Mouse (Mus musculus) stomach, embryonic 16.5 days (tissue): ENCODE results near the gene Stum. TPM values are rescaled to one million over a fixed set of nuclear protein-coding genes. Genes with fewer than 3 reads are reported as not detected.
A peak's percentile ranks its signal among the peaks of the same experiment; 100 is the strongest.

Source experiments
- ATAC-seq: fragments of 200-750 bp; cut with Nextera tagmentation; 2 replicates; pipeline ENCODE4 v1.8.0; 2017; ENCODE audit warnings: moderate number of reproducible peaks, moderate TSS enrichment; ENCODE audit not compliant: insufficient read depth, low FRiP score
- H3K27ac ChIP-seq: fragments of 300-500 bp; sonication (generic); 2 replicates; pipeline ENCODE4 v1.5.1; 2014; ENCODE audit warnings: low read length
- H3K27me3 ChIP-seq: fragments of 300-500 bp; sonication (generic); 2 replicates; pipeline ENCODE4 v1.6.1; 2014; ENCODE audit warnings: low read length, control low read depth, mixed read lengths; ENCODE audit not compliant: control insufficient read depth, insufficient read depth
- H3K36me3 ChIP-seq: fragments of 300-500 bp; sonication (generic); 2 replicates; pipeline ENCODE4 v1.6.1; 2014; ENCODE audit warnings: low read length; ENCODE audit not compliant: control insufficient read depth, insufficient read depth
- H3K4me1 ChIP-seq: fragments of 300-500 bp; sonication (generic); 2 replicates; pipeline ENCODE4 v1.6.1; 2014; ENCODE audit warnings: low read length, control low read depth, mixed read lengths; ENCODE audit not compliant: control insufficient read depth, insufficient read depth
- H3K4me2 ChIP-seq: fragments of 300-500 bp; sonication (generic); 2 replicates; pipeline ENCODE4 v1.6.1; 2014; ENCODE audit warnings: low read depth, low read length, mixed read lengths
- H3K4me3 ChIP-seq: fragments of 300-500 bp; sonication (generic); replicated peaks from 2 replicates; pipeline ENCODE4 v1.5.1; 2014; ENCODE audit warnings: mild to moderate bottlenecking, low read length
- H3K9ac ChIP-seq: fragments of 300-500 bp; sonication (generic); 2 replicates; pipeline ENCODE4 v1.6.1; 2014; ENCODE audit warnings: low read length
- H3K9me3 ChIP-seq: fragments of 300-500 bp; sonication (generic); replicated peaks from 2 replicates; pipeline ENCODE4 v1.6.1; 2016; ENCODE audit warnings: low read length, control low read depth; ENCODE audit not compliant: control insufficient read depth
- WGBS: fragments of 180-500 bp; shearing (Covaris S2); extraction: QIAGEN DNeasy Blood & Tissue Kit; methylation state at CpG from one replicate; pipeline ENCODE4 v1.1.7; 2014; 5-methylcytosine and 5-hydroxymethylcytosine counted together
- polyA plus RNA-seq: library from polyadenylated mRNA; unstranded; fragments of >200 nt; fragmentation: Nextera tagmentation; extraction: Ambion mirVana; gene quantifications from 2 replicates; pipeline ENCODE4 v1.2.1, GENCODE M21; 2015

The Stum gene
- polyA plus RNA-seq, 1 experiment from 2014 or later, result 1.5 TPM

DNA sequence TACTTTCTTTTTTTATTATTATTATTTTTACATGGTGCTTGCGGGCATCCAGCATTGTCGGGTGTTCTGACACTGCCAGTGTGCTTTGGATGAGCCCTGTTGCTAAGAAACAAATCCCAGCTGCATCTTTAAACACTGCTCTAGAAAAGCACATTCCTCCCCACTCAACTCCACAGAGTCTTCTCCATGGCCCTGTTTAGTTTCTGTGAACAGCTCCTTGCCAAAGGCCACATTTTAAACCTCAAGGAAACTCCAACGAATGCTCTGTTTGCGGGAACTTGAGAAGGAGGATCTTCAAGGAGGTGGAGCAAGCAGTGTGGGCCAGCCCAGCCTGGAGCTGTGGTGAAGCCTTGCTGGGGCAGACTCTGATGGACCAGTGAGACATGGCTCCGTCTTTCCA is 22.6 kb downstream of the Stum start:
- 38% methylated on average over 5 of the region's 5 CpGs for WGBS

DNA sequence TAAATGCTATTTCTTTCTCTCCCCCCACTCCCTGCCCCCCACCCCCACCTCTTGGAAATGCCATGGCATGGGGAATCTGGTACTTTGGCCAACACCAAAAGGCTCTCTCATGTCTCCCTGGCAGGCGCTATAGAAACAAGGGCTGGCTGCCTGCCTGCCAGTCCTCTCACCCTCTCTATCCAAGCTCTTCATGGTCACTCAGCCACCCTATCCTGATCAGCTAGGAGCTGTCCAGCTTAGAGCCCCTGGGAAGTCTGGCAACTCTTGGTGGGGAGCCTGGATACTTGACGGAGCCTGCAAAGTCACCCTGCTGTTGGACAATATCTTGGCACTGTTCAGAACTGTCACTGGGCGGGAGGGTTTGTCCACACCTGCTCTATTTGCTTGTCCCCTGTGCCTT is 24.6 kb downstream of the Stum start:
- H3K9me3 ChIP-seq, result no peaks in the 10 kb centered on the region
- no peak overlapping the region for H3K9ac ChIP-seq
- H3K4me1 ChIP-seq, result peaks cover 11% of the 10 kb centered on the region; the same call in 1 of the 2 replicates
- H3K4me3 ChIP-seq, result no peak overlapping the region
- no peaks in the 10 kb centered on the region for H3K27me3 ChIP-seq
- H3K4me2 ChIP-seq, result no peak overlapping the region
- ATAC-seq, result no peak
- WGBS, result 40% methylated on average over 3 of the region's 3 CpGs
- H3K27ac ChIP-seq, result no peak overlapping the region
- no peaks in the 10 kb centered on the region for H3K36me3 ChIP-seq

More for the DNA sequence above, 22.6 kb downstream of the Stum start:
- Histone ChIP-seq H3K4me3 (no peak overlapping the region), H3K4me2 (no peak overlapping the region), H3K4me1 (peaks cover 11% of the 10 kb centered on the region; the same call in 1 of the 2 replicates), H3K27ac (peak overlapping the region; percentile 6; the same call in 1 of the 2 replicates), H3K9ac (no peak overlapping the region), H3K27me3 (no peaks in the 10 kb centered on the region), H3K36me3 (no peaks in the 10 kb centered on the region), H3K9me3 (no peaks in the 10 kb centered on the region)
- peak; percentile 49; the same call in 1 of the 2 replicates for ATAC-seq

DNA sequence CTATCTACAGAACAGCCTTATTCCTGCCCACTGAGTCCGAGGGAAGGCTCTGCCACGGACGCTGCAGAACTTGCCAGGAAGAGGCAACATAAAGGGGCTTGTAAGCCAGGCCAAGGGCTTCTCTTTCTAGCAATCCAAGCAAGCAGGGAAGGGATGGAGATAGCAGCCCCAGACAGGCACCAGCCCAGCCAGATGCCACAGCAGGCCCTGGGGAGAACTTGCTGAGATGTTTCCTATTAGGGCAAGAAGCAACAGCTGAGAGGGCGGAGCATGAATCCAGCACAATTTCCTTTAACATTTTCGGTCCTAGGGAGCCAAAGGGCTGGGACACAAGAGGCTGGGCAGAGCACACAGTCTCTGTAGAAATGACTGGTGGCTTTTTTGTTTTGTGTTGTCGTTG is 25.0 kb downstream of the Stum start:
- 53% methylated on average over 6 of the region's 6 CpGs for WGBS
- H3K9me3 ChIP-seq, result no peaks in the 10 kb centered on the region
- ATAC-seq, result no peak

DNA sequence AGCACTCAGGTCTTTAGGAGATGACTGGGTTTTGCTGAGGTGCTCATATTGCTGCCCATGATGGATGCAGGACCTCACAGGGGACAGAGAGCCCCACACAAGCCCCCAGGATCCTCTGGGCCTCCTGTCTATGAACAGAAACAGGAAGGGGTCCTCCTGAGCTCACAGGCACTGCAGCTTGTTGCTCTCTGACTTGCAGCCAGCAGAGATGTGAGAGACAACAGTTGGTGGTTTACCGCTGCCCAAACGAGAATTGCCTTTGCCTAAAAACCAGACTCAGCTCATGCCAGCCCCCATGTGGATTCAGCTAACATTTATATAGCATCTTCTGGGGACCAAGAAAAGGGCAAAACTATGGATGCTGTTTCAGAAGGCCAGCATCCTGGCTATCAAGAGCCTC is 33.7 kb downstream of the Stum start:
- ATAC-seq, result no peak
- WGBS, result 59% methylated on average over 2 of the region's 2 CpGs
- Histone ChIP-seq H3K4me2 (no peak overlapping the region), H3K4me1 (no peaks in the 10 kb centered on the region; the same call in 1 of the 2 replicates), H3K27me3 (no peaks in the 10 kb centered on the region; the same call in 1 of the 2 replicates), H3K9me3 (no peaks in the 10 kb centered on the region), H3K27ac (no peak overlapping the region), H3K4me3 (no peak overlapping the region), H3K9ac (no peak overlapping the region), H3K36me3 (no peaks in the 10 kb centered on the region)

More for the DNA sequence above, 25.0 kb downstream of the Stum start:
- Histone ChIP-seq H3K36me3 (no peaks in the 10 kb centered on the region), H3K4me1 (peaks cover 11% of the 10 kb centered on the region; the same call in 1 of the 2 replicates), H3K9ac (no peak overlapping the region; the same call in 1 of the 2 replicates), H3K27ac (peak overlapping the region; percentile 35; the same call in 1 of the 2 replicates), H3K4me2 (no peak overlapping the region), H3K4me3 (no peak overlapping the region), H3K27me3 (no peaks in the 10 kb centered on the region)

DNA sequence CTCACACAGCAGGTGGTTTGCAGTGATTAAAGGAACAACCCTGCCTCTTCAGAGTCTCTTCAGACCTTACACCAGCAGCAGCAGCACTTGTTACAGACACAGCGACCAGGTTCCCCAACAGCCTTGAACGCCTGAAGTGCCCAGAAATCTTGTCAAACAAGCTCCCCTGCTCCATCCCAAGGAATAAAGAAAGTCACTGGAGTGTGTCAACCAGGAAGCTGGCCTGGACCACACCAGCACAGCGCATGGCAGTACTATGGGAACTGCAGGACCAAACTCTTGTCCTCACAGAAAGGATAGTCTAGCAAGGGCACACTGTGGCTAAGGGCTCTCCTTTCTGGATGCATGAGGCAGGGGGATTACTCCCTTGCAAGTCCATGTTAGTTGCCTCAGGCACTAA is 38.9 kb downstream of the Stum start:
- H3K36me3 ChIP-seq, result no peaks in the 10 kb centered on the region
- no peaks in the 10 kb centered on the region for H3K4me1 ChIP-seq
- H3K9me3 ChIP-seq, result no peaks in the 10 kb centered on the region
- WGBS, result 60% methylated on average over 3 of the region's 3 CpGs
- H3K4me3 ChIP-seq, result no peak overlapping the region
- H3K27me3 ChIP-seq, result no peaks in the 10 kb centered on the region
- H3K9ac ChIP-seq, result no peak overlapping the region
- no peak overlapping the region for H3K4me2 ChIP-seq
- no peak for ATAC-seq
- H3K27ac ChIP-seq, result no peak overlapping the region

DNA sequence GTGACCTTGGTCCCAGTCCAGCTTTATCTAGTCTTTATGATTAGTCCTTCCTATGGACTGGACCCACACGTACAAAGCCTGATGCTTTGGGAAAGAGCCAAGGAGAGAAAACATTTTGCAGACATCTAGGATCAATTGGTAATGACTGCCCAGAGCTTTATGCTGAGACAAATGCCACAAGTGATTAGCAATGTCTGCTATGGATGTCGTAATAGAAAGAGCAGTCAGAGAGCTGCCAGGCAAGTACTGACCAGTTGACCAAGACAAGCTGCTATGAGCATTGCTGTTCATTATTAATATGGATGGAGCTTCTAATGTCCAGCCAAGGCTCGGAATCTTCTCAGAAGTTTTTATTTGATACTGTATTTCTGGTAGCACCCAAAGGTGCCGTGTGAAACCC is 43.8 kb downstream of the Stum start:
- H3K4me2 ChIP-seq, result no peak overlapping the region

DNA sequence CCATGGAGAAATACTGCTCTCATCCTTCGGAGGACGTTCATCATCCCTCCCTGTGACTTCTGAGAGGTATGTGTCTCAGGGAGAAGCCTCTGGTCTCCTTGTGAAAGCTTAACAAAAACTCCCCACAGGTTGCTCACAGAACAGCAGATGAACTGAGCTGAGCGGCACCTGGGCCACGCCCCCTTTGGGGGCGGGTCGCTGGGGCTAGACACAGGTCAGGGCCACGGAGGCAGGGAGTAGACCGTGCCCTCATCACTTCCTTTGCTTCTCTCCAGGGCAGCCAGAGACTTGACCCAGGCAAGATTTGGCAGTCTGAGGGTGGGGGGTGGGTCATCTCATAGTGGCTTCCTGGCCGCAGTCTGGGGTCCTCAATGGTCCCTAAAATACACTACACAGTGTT is 48.4 kb downstream of the Stum start:
- Histone ChIP-seq H3K4me2 (no peak overlapping the region), H3K9me3 (no peaks in the 10 kb centered on the region), H3K27ac (no peak overlapping the region), H3K4me3 (no peak overlapping the region), H3K27me3 (0 out of 2 replicates have a peak, but pooled peaks cover 6% of the 10 kb centered on the region), H3K9ac (no peak overlapping the region), H3K36me3 (no peaks in the 10 kb centered on the region), H3K4me1 (peaks cover 15% of the 10 kb centered on the region)
- ATAC-seq, result peak; percentile 31; the same call in 1 of the 2 replicates
- 8% methylated on average over 9 of the region's 9 CpGs for WGBS

More for the DNA sequence above, 43.8 kb downstream of the Stum start:
- Histone ChIP-seq H3K27ac (no peak overlapping the region), H3K27me3 (0 out of 2 replicates have a peak, but pooled peaks cover 2% of the 10 kb centered on the region), H3K36me3 (no peaks in the 10 kb centered on the region), H3K9me3 (no peaks in the 10 kb centered on the region), H3K4me3 (no peak overlapping the region), H3K9ac (no peak overlapping the region), H3K4me1 (peaks cover 5% of the 10 kb centered on the region; the same call in 1 of the 2 replicates)
- no peak for ATAC-seq
- WGBS, result 75% methylated on average over 4 of the region's 4 CpGs

DNA sequence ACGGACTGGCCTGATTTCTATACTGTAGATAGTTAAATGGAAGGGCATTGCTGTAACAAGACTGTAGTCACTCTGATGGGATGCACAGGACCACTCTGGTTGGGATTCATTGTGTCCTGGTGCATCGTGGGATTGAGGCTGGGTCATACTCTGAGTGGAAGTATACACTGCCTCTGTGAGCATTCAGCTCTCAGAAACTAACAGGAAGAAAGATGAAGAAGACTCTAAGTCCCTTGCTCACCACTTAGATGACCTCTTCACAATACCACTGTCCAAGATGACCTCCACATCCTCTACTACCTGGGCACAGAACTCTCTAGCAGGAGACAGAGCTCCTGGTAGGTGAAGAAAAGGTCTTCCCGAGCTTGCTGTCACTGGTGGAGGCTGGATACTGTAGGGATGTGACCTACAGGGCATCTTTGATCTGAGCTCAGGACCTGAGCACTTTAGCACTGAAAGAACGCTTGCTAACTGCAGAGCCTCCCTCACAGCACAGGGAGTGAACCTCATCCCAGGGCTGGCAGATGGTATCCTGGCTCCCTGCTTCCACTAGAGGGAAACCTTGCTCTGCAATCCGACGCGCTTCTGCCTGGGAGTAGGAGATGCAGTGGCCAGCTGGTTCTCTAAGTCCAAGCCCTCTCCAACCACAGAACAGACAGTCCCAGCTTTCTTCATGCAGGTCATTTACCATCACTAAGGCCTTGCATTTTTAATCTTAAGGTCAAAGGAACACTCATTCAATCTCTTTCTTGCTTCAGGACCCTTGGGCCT is 49.3 kb downstream of the Stum start:
- Histone ChIP-seq H3K27ac (no peak overlapping the region), H3K36me3 (no peaks in the 10 kb centered on the region), H3K4me1 (peaks cover 15% of the 10 kb centered on the region), H3K4me3 (no peak overlapping the region), H3K27me3 (0 out of 2 replicates have a peak, but pooled peaks cover 6% of the 10 kb centered on the region), H3K4me2 (no peak overlapping the region), H3K9ac (no peak overlapping the region), H3K9me3 (no peaks in the 10 kb centered on the region)
- ATAC-seq, result peak; percentile 81; the same call in 1 of the 2 replicates
- 17% methylated on average over 7 of the region's 7 CpGs for WGBS

DNA sequence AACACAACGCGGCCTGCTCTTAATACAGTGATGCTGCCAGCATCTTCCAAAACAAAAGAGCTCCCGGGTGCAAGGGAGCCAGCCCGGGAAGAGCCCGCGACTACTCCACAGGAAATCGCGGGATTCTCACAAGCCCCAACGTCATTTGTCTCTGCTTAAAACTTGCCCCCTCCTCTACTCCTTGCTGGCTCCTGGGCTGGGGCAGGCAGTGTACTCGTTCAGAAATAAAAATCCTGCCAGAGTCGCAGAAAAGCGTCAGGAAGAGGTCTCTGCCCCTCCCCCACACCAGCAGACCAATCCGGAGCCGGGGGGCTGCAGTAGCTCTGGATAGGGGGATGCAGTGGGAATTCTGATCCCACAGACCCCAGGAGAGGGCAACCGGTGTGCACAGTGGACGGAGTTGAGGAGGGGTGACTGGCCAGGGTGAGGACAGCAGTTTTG is 50.2 kb downstream of the Stum start:
- Histone ChIP-seq H3K4me2 (peak overlapping the region; percentile 33), H3K9me3 (no peaks in the 10 kb centered on the region), H3K4me3 (peak overlapping the region; percentile 24), H3K4me1 (peaks cover 16% of the 10 kb centered on the region), H3K36me3 (no peaks in the 10 kb centered on the region), H3K27ac (no peak overlapping the region), H3K9ac (peak overlapping the region; percentile 42; the same call in 1 of the 2 replicates), H3K27me3 (0 out of 2 replicates have a peak, but pooled peaks cover 6% of the 10 kb centered on the region)
- 6% methylated on average over 16 of the region's 16 CpGs for whole genome bisulfite sequencing
- no peak for ATAC-seq
